Mouse (Mus musculus): ENCODE results near the gene Cdhr4. TPM values are rescaled to one million over a fixed set of nuclear protein-coding genes. Genes with fewer than 3 reads are reported as not detected.

Cdhr4 gene
- total and polyA plus RNA-seq, 2 experiments from 2014 or later: 1.5 to 1.7 TPM

GRCm38 (mm10) chr9:108048566-108048955 lies 56.3 kb downstream of the Cdhr4 start:
- TF ChIP-seq EP300 (IDR thresholded peaks at IDR 0.05; ENCODE audit: low read depth): no peak
- no peak for TF ChIP-seq CTCF (IDR thresholded peaks at IDR 0.05; ENCODE audit: low read depth)
- peaks cover 50% of the 10 kb centered on the region for H3K36me3 ChIP-seq (replicated peaks; ENCODE audit: control insufficient read depth, insufficient read depth, low read length)

GRCm38 (mm10) chr9:108049016-108049455 lies 56.7 kb downstream of the Cdhr4 start, which contains the start of gene Gmppb:
Gene Gmppb (plus strand): TSS chr9:108049242.
- TF ChIP-seq EP300 (IDR thresholded peaks at IDR 0.05; ENCODE audit: low read depth) (0 out of 2 replicates have a peak, but pooled peaks have one; percentile 45), CTCF (IDR thresholded peaks at IDR 0.05; ENCODE audit: low read depth) (no peak)
- ATAC-seq (ENCODE audit: insufficient read depth, low read depth): peak; percentile 94
- Histone ChIP-seq H3K4me2 (ENCODE audit: low read depth, low read length) (peak within 1 kb of the TSS; percentile 87), H3K36me3 (replicated peaks; ENCODE audit: control insufficient read depth, insufficient read depth, low read length) (peaks cover 52% of the 10 kb centered on the region), H3K4me1 (ENCODE audit: control insufficient read depth, insufficient read depth) (peaks cover 15% of the 10 kb centered on the region), H3K4me3 (ENCODE audit: low read depth, low read length) (peak within 1 kb of the TSS; percentile 59), H3K9ac (replicated peaks; ENCODE audit: low read depth, low read length) (peak within 1 kb of the TSS; percentile 52), H3K27ac (ENCODE audit: low read depth) (peak within 1 kb of the TSS; percentile 70), H3K27me3 (ENCODE audit: control insufficient read depth, insufficient read depth, low read length) (no peaks in the 10 kb centered on the region), H3K9me3 (replicated peaks; ENCODE audit: control insufficient read depth, low read length) (no peaks in the 10 kb centered on the region)
- WGBS: under 1% methylated on average over 34 of the region's 39 CpGs
- DNase-seq (ENCODE audit: low spot score): peak; percentile 98

More at GRCm38 (mm10) chr9:108048566-108048955, 56.3 kb downstream of the Cdhr4 start:
- no peaks in the 10 kb centered on the region for H3K9me3 ChIP-seq (replicated peaks; ENCODE audit: control insufficient read depth, low read length)
- peaks cover 15% of the 10 kb centered on the region for H3K4me1 ChIP-seq (ENCODE audit: control insufficient read depth, insufficient read depth)
- peak; percentile 12 for ATAC-seq (ENCODE audit: insufficient read depth, low read depth)
- H3K27me3 ChIP-seq (ENCODE audit: control insufficient read depth, insufficient read depth, low read length): no peaks in the 10 kb centered on the region
- H3K27ac ChIP-seq (ENCODE audit: low read depth): peak overlapping the region; percentile 44
- 0 out of 2 replicates have a peak overlapping the region, but pooled peaks have one; percentile 22 for H3K9ac ChIP-seq (replicated peaks; ENCODE audit: low read depth, low read length)
- H3K4me2 ChIP-seq (ENCODE audit: low read depth, low read length): peak overlapping the region; percentile 87
- WGBS: under 1% methylated on average over 19 of the region's 19 CpGs
- H3K4me3 ChIP-seq (ENCODE audit: low read depth, low read length): peak overlapping the region; percentile 59
- no peak for DNase-seq (ENCODE audit: low spot score)

Other genes starting within 250 kb of the Cdhr4 start
- gene Rbm5, start 221.5 kb upstream of the Cdhr4 start, total RNA-seq (2014; rRNA removed; ENCODE audit: low replicate concordance): 53.5 and 90.6 TPM in 2 replicates
- 81.7 and 88.9 TPM in 2 replicates for gene Rbm5, start 221.5 kb upstream of the Cdhr4 start, polyA plus RNA-seq (2015; fragmentation: Nextera tagmentation; extraction: Ambion mirVana)
- 20.3 and 35.1 TPM in 2 replicates for gene Rbm6, start 119.3 kb upstream of the Cdhr4 start, total RNA-seq (2014; rRNA removed; ENCODE audit: low replicate concordance)
- gene Rbm6, start 119.3 kb upstream of the Cdhr4 start, polyA plus RNA-seq (2015; fragmentation: Nextera tagmentation; extraction: Ambion mirVana): 27.1 and 28.3 TPM in 2 replicates
- 12.1 and 16.4 TPM in 2 replicates for gene Mon1a, start 104.3 kb upstream of the Cdhr4 start, total RNA-seq (2014; rRNA removed; ENCODE audit: low replicate concordance)
- gene Mon1a, start 104.3 kb upstream of the Cdhr4 start, polyA plus RNA-seq (2015; fragmentation: Nextera tagmentation; extraction: Ambion mirVana): 9.9 TPM in 2 replicates
- 1.8 and 20.1 TPM in 2 replicates for gene Mst1r, start 85.6 kb upstream of the Cdhr4 start, total RNA-seq (2014; rRNA removed; ENCODE audit: low replicate concordance)
- gene Mst1r, start 85.6 kb upstream of the Cdhr4 start, polyA plus RNA-seq (2015; fragmentation: Nextera tagmentation; extraction: Ambion mirVana): 0.74 and 1.2 TPM in 2 replicates
- gene Actl11, start 64.0 kb upstream of the Cdhr4 start, total RNA-seq (2014; rRNA removed; ENCODE audit: low replicate concordance): not detected in 2 replicates
- not detected in 2 replicates for gene Actl11, start 64.0 kb upstream of the Cdhr4 start, polyA plus RNA-seq (2015; fragmentation: Nextera tagmentation; extraction: Ambion mirVana)
- 0.15 TPM in 1 of 2 replicates, not detected in the other for gene Camkv, start 56.8 kb upstream of the Cdhr4 start, total RNA-seq (2014; rRNA removed; ENCODE audit: low replicate concordance)
- gene Camkv, start 56.8 kb upstream of the Cdhr4 start, polyA plus RNA-seq (2015; fragmentation: Nextera tagmentation; extraction: Ambion mirVana): 0.03 TPM in 1 of 2 replicates, not detected in the other
- gene Traip, start 42.4 kb upstream of the Cdhr4 start, total RNA-seq (2014; rRNA removed; ENCODE audit: low replicate concordance): 4.8 and 10.0 TPM in 2 replicates
- 2.3 and 3.3 TPM in 2 replicates for gene Traip, start 42.4 kb upstream of the Cdhr4 start, polyA plus RNA-seq (2015; fragmentation: Nextera tagmentation; extraction: Ambion mirVana)
- gene Uba7, start 17.0 kb upstream of the Cdhr4 start, total RNA-seq (2014; rRNA removed; ENCODE audit: low replicate concordance): 52.0 and 55.6 TPM in 2 replicates
- 16.4 and 18.0 TPM in 2 replicates for gene Uba7, start 17.0 kb upstream of the Cdhr4 start, polyA plus RNA-seq (2015; fragmentation: Nextera tagmentation; extraction: Ambion mirVana)
- gene Gm20661, start 9.4 kb upstream of the Cdhr4 start, total RNA-seq (2014; rRNA removed; ENCODE audit: low replicate concordance): 0.19 and 4.6 TPM in 2 replicates
- gene Gm20661, start 9.4 kb upstream of the Cdhr4 start, polyA plus RNA-seq (2015; fragmentation: Nextera tagmentation; extraction: Ambion mirVana): 0.52 and 0.57 TPM in 2 replicates
- gene Inka1, start 6.6 kb upstream of the Cdhr4 start, total RNA-seq (2014; rRNA removed; ENCODE audit: low replicate concordance): 34.0 and 34.3 TPM in 2 replicates
- 37.0 and 38.4 TPM in 2 replicates for gene Inka1, start 6.6 kb upstream of the Cdhr4 start, polyA plus RNA-seq (2015; fragmentation: Nextera tagmentation; extraction: Ambion mirVana)
- 1.8 TPM in 1 of 2 replicates, not detected in the other for gene Gm20662, start 3.9 kb downstream of the Cdhr4 start, total RNA-seq (2014; rRNA removed; ENCODE audit: low replicate concordance)
- gene Gm20662, start 3.9 kb downstream of the Cdhr4 start, polyA plus RNA-seq (2015; fragmentation: Nextera tagmentation; extraction: Ambion mirVana): 0.56 and 0.62 TPM in 2 replicates
- gene Ip6k1, start 10.0 kb downstream of the Cdhr4 start, total RNA-seq (2014; rRNA removed; ENCODE audit: low replicate concordance): 102 and 132 TPM in 2 replicates
- 25.4 and 27.6 TPM in 2 replicates for gene Ip6k1, start 10.0 kb downstream of the Cdhr4 start, polyA plus RNA-seq (2015; fragmentation: Nextera tagmentation; extraction: Ambion mirVana)
- 13.1 and 18.1 TPM in 2 replicates for gene Gmppb, start 56.7 kb downstream of the Cdhr4 start, total RNA-seq (2014; rRNA removed; ENCODE audit: low replicate concordance)
- gene Gmppb, start 56.7 kb downstream of the Cdhr4 start, polyA plus RNA-seq (2015; fragmentation: Nextera tagmentation; extraction: Ambion mirVana): 15.7 and 17.2 TPM in 2 replicates
- 1.4 and 7.6 TPM in 2 replicates for gene Amigo3, start 60.7 kb downstream of the Cdhr4 start, total RNA-seq (2014; rRNA removed; ENCODE audit: low replicate concordance)
- 1.4 and 1.6 TPM in 2 replicates for gene Amigo3, start 60.7 kb downstream of the Cdhr4 start, polyA plus RNA-seq (2015; fragmentation: Nextera tagmentation; extraction: Ambion mirVana)
- gene Mst1, start 87.9 kb downstream of the Cdhr4 start, total RNA-seq (2014; rRNA removed; ENCODE audit: low replicate concordance): not detected in 2 replicates
- gene Mst1, start 87.9 kb downstream of the Cdhr4 start, polyA plus RNA-seq (2015; fragmentation: Nextera tagmentation; extraction: Ambion mirVana): 0.07 TPM in 1 of 2 replicates, not detected in the other
- 40.5 and 60.2 TPM in 2 replicates for gene Rnf123, start 90.8 kb downstream of the Cdhr4 start, total RNA-seq (2014; rRNA removed; ENCODE audit: low replicate concordance)
- gene Rnf123, start 90.8 kb downstream of the Cdhr4 start, polyA plus RNA-seq (2015; fragmentation: Nextera tagmentation; extraction: Ambion mirVana): 24.6 and 32.9 TPM in 2 replicates
- gene Apeh, start 102.1 kb downstream of the Cdhr4 start, total RNA-seq (2014; rRNA removed; ENCODE audit: low replicate concordance): 36.5 and 43.5 TPM in 2 replicates
- gene Apeh, start 102.1 kb downstream of the Cdhr4 start, polyA plus RNA-seq (2015; fragmentation: Nextera tagmentation; extraction: Ambion mirVana): 32.8 TPM in 2 replicates
- 0.42 TPM in 1 of 2 replicates, not detected in the other for gene Bsn, start 197.9 kb downstream of the Cdhr4 start, total RNA-seq (2014; rRNA removed; ENCODE audit: low replicate concordance)
- 0.01 and 0.03 TPM in 2 replicates for gene Bsn, start 197.9 kb downstream of the Cdhr4 start, polyA plus RNA-seq (2015; fragmentation: Nextera tagmentation; extraction: Ambion mirVana)

All from heart, postnatal 0 days (tissue).